Mouse (Mus musculus): ENCODE data around the gene Mmp2. TPM values are rescaled to one million over a fixed set of nuclear protein-coding genes. Genes with fewer than 3 reads are reported as not detected.

Mmp2 gene
- polyA plus RNA-seq, 1 experiment from 2014 or later: 169 TPM

GRCm38 (mm10) chr8:92846684-92847083 lies 19.6 kb downstream of the Mmp2 start:
- no peaks in the 10 kb centered on the region for H3K36me3 ChIP-seq
- peaks cover 33% of the 10 kb centered on the region for H3K4me1 ChIP-seq
- no peaks in the 10 kb centered on the region for H3K9me3 ChIP-seq
- 0 out of 2 replicates have a peak overlapping the region, but pooled peaks have one; percentile 4 for H3K27ac ChIP-seq
- no peak overlapping the region for H3K4me3 ChIP-seq (replicated peaks)
- ATAC-seq (ENCODE audit: insufficient read depth, low FRiP score, low read depth): no peak
- WGBS: 32% methylated on average over 3 of the region's 3 CpGs
- H3K4me2 ChIP-seq: peak overlapping the region; percentile 23
- no peaks in the 10 kb centered on the region for H3K27me3 ChIP-seq (replicated peaks)
- no peak overlapping the region for H3K9ac ChIP-seq

- no peak overlapping the region for H3K4me3 ChIP-seq (replicated peaks)
- H3K4me2 ChIP-seq: peak overlapping the region; percentile 23
- no peaks in the 10 kb centered on the region for H3K36me3 ChIP-seq
- no peaks in the 10 kb centered on the region for H3K9me3 ChIP-seq
- no peak overlapping the region for H3K27ac ChIP-seq
- no peak for ATAC-seq (ENCODE audit: insufficient read depth, low FRiP score, low read depth)
- no peaks in the 10 kb centered on the region for H3K27me3 ChIP-seq (replicated peaks)
- 31% methylated on average over 9 of the region's 9 CpGs for WGBS
- H3K9ac ChIP-seq: no peak overlapping the region
- H3K4me1 ChIP-seq: peaks cover 33% of the 10 kb centered on the region
Observed at GRCm38 (mm10) chr8:92847299-92847698, 20.2 kb downstream of the Mmp2 start.

GRCm38 (mm10) chr8:92849261-92849660 lies 22.2 kb downstream of the Mmp2 start:
- peak overlapping the region; percentile 57; the same call in 1 of the 2 replicates for H3K27ac ChIP-seq
- ATAC-seq (ENCODE audit: insufficient read depth, low FRiP score, low read depth): no peak
- H3K27me3 ChIP-seq (replicated peaks): no peaks in the 10 kb centered on the region
- no peaks in the 10 kb centered on the region for H3K9me3 ChIP-seq
- no peak overlapping the region for H3K4me2 ChIP-seq
- no peak overlapping the region for H3K9ac ChIP-seq
- 58% methylated on average over 6 of the region's 6 CpGs for WGBS
- H3K4me1 ChIP-seq: peaks cover 45% of the 10 kb centered on the region
- no peaks in the 10 kb centered on the region for H3K36me3 ChIP-seq
- no peak overlapping the region for H3K4me3 ChIP-seq (replicated peaks)

GRCm38 (mm10) chr8:92850239-92850638 lies 23.1 kb downstream of the Mmp2 start:
- H3K9ac ChIP-seq: no peak overlapping the region
- no peaks in the 10 kb centered on the region for H3K27me3 ChIP-seq (replicated peaks)
- no peaks in the 10 kb centered on the region for H3K36me3 ChIP-seq
- H3K27ac ChIP-seq: 0 out of 2 replicates have a peak overlapping the region, but pooled peaks have one; percentile 57
- H3K4me2 ChIP-seq: no peak overlapping the region
- H3K4me3 ChIP-seq (replicated peaks): no peak overlapping the region
- H3K9me3 ChIP-seq: no peaks in the 10 kb centered on the region
- H3K4me1 ChIP-seq: peaks cover 51% of the 10 kb centered on the region
- WGBS: 53% methylated on average over 4 of the region's 4 CpGs
- peak; percentile 47; the same call in 1 of the 2 replicates for ATAC-seq (ENCODE audit: insufficient read depth, low FRiP score, low read depth)

GRCm38 (mm10) chr8:92851381-92851780 lies 24.3 kb downstream of the Mmp2 start:
- Histone ChIP-seq H3K36me3 (no peaks in the 10 kb centered on the region), H3K9ac (no peak overlapping the region), H3K4me1 (peaks cover 45% of the 10 kb centered on the region), H3K4me3 (replicated peaks) (no peak overlapping the region), H3K27ac (no peak overlapping the region), H3K27me3 (replicated peaks) (no peaks in the 10 kb centered on the region; the same call in 1 of the 2 replicates), H3K4me2 (no peak overlapping the region), H3K9me3 (no peaks in the 10 kb centered on the region)
- no peak for ATAC-seq (ENCODE audit: insufficient read depth, low FRiP score, low read depth)
- WGBS: 71% methylated on average over 3 of the region's 3 CpGs

GRCm38 (mm10) chr8:92853188-92853983 lies 26.3 kb downstream of the Mmp2 start:
- WGBS: 34% methylated on average over 18 of the region's 18 CpGs
- Histone ChIP-seq H3K4me3 (replicated peaks) (no peak overlapping the region), H3K27ac (no peak overlapping the region), H3K36me3 (no peaks in the 10 kb centered on the region), H3K9me3 (no peaks in the 10 kb centered on the region), H3K4me1 (peaks cover 33% of the 10 kb centered on the region), H3K4me2 (no peak overlapping the region), H3K9ac (no peak overlapping the region), H3K27me3 (replicated peaks) (no peaks in the 10 kb centered on the region; the same call in 1 of the 2 replicates)
- ATAC-seq (ENCODE audit: insufficient read depth, low FRiP score, low read depth): no peak

GRCm38 (mm10) chr8:92854673-92855072 lies 27.6 kb downstream of the Mmp2 start:
- Histone ChIP-seq H3K4me1 (peaks cover 28% of the 10 kb centered on the region), H3K9ac (no peak overlapping the region), H3K27ac (peak overlapping the region; percentile 36; the same call in 1 of the 2 replicates), H3K9me3 (no peaks in the 10 kb centered on the region), H3K4me2 (peak overlapping the region; percentile 88; the same call in 1 of the 2 replicates), H3K4me3 (replicated peaks) (peak overlapping the region; percentile 61; the same call in 1 of the 2 replicates), H3K36me3 (no peaks in the 10 kb centered on the region), H3K27me3 (replicated peaks) (no peaks in the 10 kb centered on the region; the same call in 1 of the 2 replicates)
- 79% methylated on average over 3 of the region's 3 CpGs for WGBS
- no peak for ATAC-seq (ENCODE audit: insufficient read depth, low FRiP score, low read depth)

- peak within 1 kb of the TSS; percentile 61 for H3K4me3 ChIP-seq (replicated peaks)
- peaks cover 21% of the 10 kb centered on the region for H3K4me1 ChIP-seq
Observed at GRCm38 (mm10) chr8:92855171-92855894, 28.2 kb downstream of the Mmp2 start, which contains the start of gene Lpcat2. TSS of gene Lpcat2 (plus strand) at chr8:92855339.

GRCm38 (mm10) chr8:92856273-92856986 lies 29.3 kb downstream of the Mmp2 start:
- Histone ChIP-seq H3K27ac (no peak overlapping the region), H3K9ac (no peak overlapping the region), H3K36me3 (no peaks in the 10 kb centered on the region), H3K9me3 (no peaks in the 10 kb centered on the region), H3K4me3 (replicated peaks) (peak overlapping the region; percentile 61), H3K4me2 (peak overlapping the region; percentile 88), H3K4me1 (peaks cover 18% of the 10 kb centered on the region; the same call in 1 of the 2 replicates), H3K27me3 (replicated peaks) (no peaks in the 10 kb centered on the region; the same call in 1 of the 2 replicates)
- ATAC-seq (ENCODE audit: insufficient read depth, low FRiP score, low read depth): no peak
- WGBS: 73% methylated on average over 7 of the region's 7 CpGs

More at GRCm38 (mm10) chr8:92855171-92855894, 28.2 kb downstream of the Mmp2 start, which contains the start of gene Lpcat2:
- Histone ChIP-seq H3K9me3 (no peaks in the 10 kb centered on the region), H3K9ac (peak within 1 kb of the TSS; percentile 45), H3K27ac (peak within 1 kb of the TSS; percentile 55), H3K27me3 (replicated peaks) (no peaks in the 10 kb centered on the region; the same call in 1 of the 2 replicates), H3K4me2 (peak within 1 kb of the TSS; percentile 88), H3K36me3 (no peaks in the 10 kb centered on the region)
- 1% methylated on average over 50 of the region's 50 CpGs for WGBS
- peak; percentile 80 for ATAC-seq (ENCODE audit: insufficient read depth, low FRiP score, low read depth)

- no peak for ATAC-seq (ENCODE audit: insufficient read depth, low FRiP score, low read depth)
- 86% methylated on average over 14 of the region's 14 CpGs for WGBS
- Histone ChIP-seq H3K27ac (no peak overlapping the region), H3K27me3 (replicated peaks) (no peaks in the 10 kb centered on the region; the same call in 1 of the 2 replicates), H3K4me2 (no peak overlapping the region), H3K9me3 (no peaks in the 10 kb centered on the region), H3K36me3 (no peaks in the 10 kb centered on the region), H3K9ac (no peak overlapping the region), H3K4me3 (replicated peaks) (no peak overlapping the region), H3K4me1 (0 out of 2 replicates have a peak, but pooled peaks cover 10% of the 10 kb centered on the region)
Observed at GRCm38 (mm10) chr8:92858475-92859182, 31.5 kb downstream of the Mmp2 start.

- no peaks in the 10 kb centered on the region for H3K36me3 ChIP-seq
- H3K27ac ChIP-seq: no peak overlapping the region
- no peak overlapping the region for H3K9ac ChIP-seq
- no peak overlapping the region for H3K4me2 ChIP-seq
- H3K4me3 ChIP-seq (replicated peaks): no peak overlapping the region
- H3K27me3 ChIP-seq (replicated peaks): no peaks in the 10 kb centered on the region
- 100% methylated on average over 1 of the region's 1 CpGs for WGBS
- ATAC-seq (ENCODE audit: insufficient read depth, low FRiP score, low read depth): no peak
- no peaks in the 10 kb centered on the region for H3K9me3 ChIP-seq
- H3K4me1 ChIP-seq: no peaks in the 10 kb centered on the region
Observed at GRCm38 (mm10) chr8:92861977-92862376, 34.9 kb downstream of the Mmp2 start.

Measured in stomach, embryonic 15.5 days (tissue).